Mouse (Mus musculus) limb, embryonic 15.5 days (tissue): ENCODE measurements at regions not wholly inside any gene's neighbourhood (a gene's known extent, or its start where the extent isn't known, plus 50 kb on each side); places are given as distances from the start of the nearest gene placed in this dataset.

Source experiments
- ATAC-seq: fragments of 200-750 bp; cut with Nextera tagmentation; 2 replicates; pipeline ENCODE4 v1.8.0; 2017; ENCODE audit warnings: low read depth, moderate TSS enrichment; ENCODE audit not compliant: insufficient number of reproducible peaks, low FRiP score, low TSS enrichment
- H3K27ac ChIP-seq: fragments of 300-500 bp; sonication (generic); 2 replicates; pipeline ENCODE4 v1.5.1; 2015; ENCODE audit warnings: moderate library complexity, mild to moderate bottlenecking, inconsistent platforms
- H3K27me3 ChIP-seq: fragments of 300-500 bp; sonication (generic); 2 replicates; pipeline ENCODE4 v1.6.1; 2015; ENCODE audit warnings: inconsistent platforms
- H3K36me3 ChIP-seq: fragments of 300-500 bp; sonication (generic); 2 replicates; pipeline ENCODE4 v1.6.1; 2015; ENCODE audit warnings: inconsistent platforms
- H3K4me1 ChIP-seq: fragments of 300-500 bp; sonication (generic); 2 replicates; pipeline ENCODE4 v1.6.1; 2015; ENCODE audit warnings: inconsistent platforms
- H3K4me2 ChIP-seq: fragments of 300-500 bp; sonication (generic); 2 replicates; pipeline ENCODE4 v1.6.1; 2015; ENCODE audit warnings: mild to moderate bottlenecking, inconsistent platforms
- H3K4me3 ChIP-seq: fragments of 300-500 bp; sonication (generic); 2 replicates; pipeline ENCODE4 v1.5.1; 2015; ENCODE audit warnings: mild to moderate bottlenecking, inconsistent platforms
- H3K9ac ChIP-seq: fragments of 300-500 bp; sonication (generic); 2 replicates; pipeline ENCODE4 v1.6.1; 2015; ENCODE audit warnings: inconsistent platforms
- H3K9me3 ChIP-seq: fragments of 300-500 bp; sonication (generic); 2 replicates; pipeline ENCODE4 v1.6.1; 2016; ENCODE audit warnings: inconsistent platforms
- WGBS: fragments of 180-500 bp; shearing (Covaris S2); methylation state at CpG from one replicate; pipeline ENCODE4 v1.1.7; 2015; 5-methylcytosine and 5-hydroxymethylcytosine counted together

DNA sequence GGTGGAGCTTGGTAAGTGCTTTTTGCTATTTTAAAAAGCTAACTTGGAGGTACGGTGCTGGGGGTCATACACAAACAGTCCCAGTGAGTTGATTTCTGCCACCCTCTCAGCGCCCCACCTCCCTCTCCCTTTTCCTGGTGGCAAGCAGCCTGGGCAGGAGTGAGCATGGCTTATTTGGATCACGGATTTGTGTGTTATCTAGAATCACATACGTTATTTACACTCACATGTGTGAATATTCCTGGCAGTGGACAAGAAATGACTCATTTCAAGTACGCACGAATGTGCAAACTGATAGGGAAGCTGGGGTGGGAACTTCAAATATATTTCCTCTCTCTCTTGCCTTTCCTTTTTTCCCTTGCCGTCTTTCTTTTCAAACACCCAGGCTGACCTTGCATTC is 75.7 kb upstream of the Jag1 start:
- ATAC-seq, result no peak
- H3K4me2 ChIP-seq, result no peak overlapping the region
- no peaks in the 10 kb centered on the region for H3K9me3 ChIP-seq
- H3K4me3 ChIP-seq, result no peak overlapping the region
- H3K4me1 ChIP-seq, result peaks cover 16% of the 10 kb centered on the region
- WGBS, result 65% methylated on average over 7 of the region's 7 CpGs
- no peak overlapping the region for H3K27ac ChIP-seq
- H3K27me3 ChIP-seq, result no peaks in the 10 kb centered on the region
- no peaks in the 10 kb centered on the region for H3K36me3 ChIP-seq
- no peak overlapping the region for H3K9ac ChIP-seq

DNA sequence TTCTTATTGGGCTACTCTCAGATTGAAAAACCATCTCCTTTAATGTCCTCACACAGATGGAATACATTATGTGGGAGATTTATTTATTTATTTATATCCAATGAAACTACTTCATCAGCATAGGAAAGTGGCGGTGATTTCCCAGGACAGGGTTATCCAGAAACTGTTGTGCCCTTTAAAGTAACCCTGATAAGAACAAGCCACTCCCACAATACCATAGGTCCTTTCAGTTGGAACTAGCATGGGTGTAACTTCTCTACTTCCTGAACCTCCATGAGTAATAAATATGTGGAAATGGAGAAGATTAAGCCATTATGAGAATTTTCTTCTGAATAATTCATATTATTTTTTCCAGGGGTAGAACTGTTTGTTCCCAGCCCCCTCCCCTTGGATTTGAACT is 52.7 kb upstream of the Jag1 start:
- H3K4me3 ChIP-seq, result no peak overlapping the region
- H3K27ac ChIP-seq, result no peak overlapping the region
- H3K27me3 ChIP-seq, result no peaks in the 10 kb centered on the region
- H3K9ac ChIP-seq, result no peak overlapping the region
- H3K4me1 ChIP-seq, result no peaks in the 10 kb centered on the region
- no peak overlapping the region for H3K4me2 ChIP-seq
- no peaks in the 10 kb centered on the region for H3K36me3 ChIP-seq
- WGBS, result 58% methylated on average over 1 of the region's 1 CpGs
- ATAC-seq, result no peak
- H3K9me3 ChIP-seq, result no peaks in the 10 kb centered on the region

DNA sequence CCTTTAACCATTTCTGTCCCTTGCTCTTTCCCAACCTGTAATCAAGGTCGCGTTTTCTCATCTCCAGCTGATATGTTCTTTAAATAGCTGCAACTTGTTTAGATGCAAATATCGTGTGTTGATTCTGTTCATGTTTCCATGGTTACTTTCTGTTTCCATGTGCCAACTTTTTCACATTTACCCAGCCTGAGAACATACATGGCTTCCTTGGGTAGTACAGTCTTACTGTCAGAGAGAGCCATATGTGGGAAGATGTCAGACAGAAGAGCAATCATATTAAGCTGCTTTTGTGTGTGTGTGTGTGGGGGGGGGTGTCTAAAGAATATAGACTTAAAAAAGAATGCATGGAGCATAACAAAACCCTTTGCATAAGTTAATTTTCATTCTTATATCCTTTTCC is 52.2 kb upstream of the Jag1 start:
- Histone ChIP-seq H3K27ac (no peak overlapping the region), H3K4me2 (no peak overlapping the region), H3K27me3 (no peaks in the 10 kb centered on the region), H3K36me3 (no peaks in the 10 kb centered on the region), H3K4me1 (no peaks in the 10 kb centered on the region), H3K9me3 (no peaks in the 10 kb centered on the region), H3K4me3 (no peak overlapping the region), H3K9ac (no peak overlapping the region)
- no peak for ATAC-seq
- 65% methylated on average over 3 of the region's 3 CpGs for WGBS
